Mouse (Mus musculus) adrenal gland, postnatal 36 days (tissue): ENCODE results near the gene Fbxw22. TPM values are rescaled to one million over a fixed set of nuclear protein-coding genes. Genes with fewer than 3 reads are reported as not detected.
A peak's percentile ranks its signal among the peaks of the same experiment; 100 is the strongest.
"Not testable (repeated sequence)": the region's sequence is repeated elsewhere in the genome, so short reads cannot be mapped to it uniquely, and the experiment has no call there.

ENCODE experiments used
- DNase-seq, 2 experiments: peaks; one replicate each; pipeline ENCODE4 v3.0.0; 2021; ENCODE audit warnings: mixed read lengths in 1 of 2
- long read RNA-seq, 2 experiments: library from polyadenylated mRNA; stranded (forward); transcript quantifications; one replicate each; pipeline ENCODE4 v2.0.0; 2021; ENCODE audit warnings: borderline sequencing depth in 2 of 2
- total RNA-seq, 2 experiments: library from RNA; stranded (reverse); gene quantifications; 2 replicates each; pipeline ENCODE4 v1.2.3; 2021

The Fbxw22 gene
- not detected for total RNA-seq
- long read RNA-seq, experiment 1, result 0 reads
- long read RNA-seq, experiment 2, result 0 reads

GRCm38 (mm10) chr9:109404196-109404595 lies at the start of gene Fbxw22:
Gene Fbxw22 (minus strand): TSS chr9:109404296.
- DNase-seq, result not testable (repeated sequence)

GRCm38 (mm10) chr9:109449040-109449439 lies 44.9 kb upstream of the Fbxw22 start, which contains the start of gene Fbxw16:
Gene Fbxw16 (minus strand): TSS chr9:109449140.
- no peak for DNase-seq

GRCm38 (mm10) chr9:109432956-109433355 lies 28.9 kb upstream of the Fbxw22 start:
- DNase-seq, result peak; percentile 5 to 17

GRCm38 (mm10) chr9:109339559-109339958 lies 64.5 kb downstream of the Fbxw22 start, which contains the start of gene Fbxw28:
Gene Fbxw28 (minus strand): TSS chr9:109339659.
- not testable (repeated sequence) for DNase-seq

Other genes starting within 250 kb of the Fbxw22 start
- not detected for gene Fbxw21, start 242.3 kb downstream of the Fbxw22 start, total RNA-seq
- gene Fbxw13, start 208.3 kb downstream of the Fbxw22 start, total RNA-seq, result not detected
- gene Fbxw20, start 169.5 kb downstream of the Fbxw22 start, total RNA-seq, result not detected
- gene Fbxw14, start 116.6 kb downstream of the Fbxw22 start, total RNA-seq, result not detected
- not detected for gene Fbxw28, start 64.6 kb downstream of the Fbxw22 start, total RNA-seq
- gene Fbxw16, start 44.8 kb upstream of the Fbxw22 start, total RNA-seq, result not detected
- gene Fbxw19, start 91.6 kb upstream of the Fbxw22 start, total RNA-seq, result not detected
- gene Fbxw15, start 164.0 kb upstream of the Fbxw22 start, total RNA-seq, result not detected
- gene Fbxw24, start 221.8 kb upstream of the Fbxw22 start, total RNA-seq, result not detected